Mouse (Mus musculus): ENCODE results near the gene Tceal1. TPM values are rescaled to one million over a fixed set of nuclear protein-coding genes. Genes with fewer than 3 reads are reported as not detected.
"Not testable (repeated sequence)": the region's sequence is repeated elsewhere in the genome, so short reads cannot be mapped to it uniquely, and the experiment has no call there.

The Tceal1 gene
- polyA plus RNA-seq (2015; fragmentation: Nextera tagmentation; extraction: Ambion mirVana), result 11.5 and 12.1 TPM in 2 replicates

DNA sequence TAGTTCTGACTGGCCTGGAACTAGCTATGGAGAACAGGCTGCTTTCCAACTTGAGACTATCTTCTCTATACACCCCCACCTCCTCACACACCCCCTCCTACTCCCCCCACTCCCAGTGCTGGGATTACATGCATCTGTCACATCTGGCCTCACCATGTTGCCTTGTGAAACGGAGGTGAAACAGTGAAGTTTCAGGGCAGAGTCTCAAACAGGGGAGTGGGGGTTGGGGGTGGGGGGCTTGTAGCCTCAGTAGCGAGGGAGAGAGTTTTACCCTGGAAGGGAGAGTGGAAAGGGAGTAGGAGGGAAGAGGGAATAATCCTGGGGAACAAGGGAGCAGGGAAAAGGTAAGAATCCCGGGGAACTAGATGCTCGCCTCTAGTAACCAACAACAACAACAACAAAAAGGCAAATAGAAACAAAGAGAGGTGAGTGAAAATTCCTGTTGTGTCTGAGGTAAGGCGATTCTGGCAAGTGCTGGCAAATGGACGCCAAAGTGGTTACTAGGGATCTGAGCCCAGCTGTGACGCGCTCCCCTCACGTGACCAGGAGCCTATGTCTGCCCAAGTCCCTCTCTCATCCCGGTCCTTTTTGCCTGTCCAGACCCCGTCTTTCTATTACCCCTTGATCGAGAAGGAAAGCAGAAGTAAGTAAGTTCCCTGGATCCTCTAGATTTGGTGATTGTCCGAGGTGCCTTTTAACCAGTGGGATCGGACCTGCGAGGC, at the start of gene Tceal1:
Tceal1 (plus strand) TSS at position 537 of the 722 bp plus-strand sequence.
- ATAC-seq (ENCODE audit: borderline replicate concordance, extremely low read depth, low FRiP score, low TSS enrichment), result peak; percentile 95
- H3K27me3 ChIP-seq, result no peaks in the 10 kb centered on the region
- H3K27ac ChIP-seq, result peak within 1 kb of the TSS; percentile 66
- peak within 1 kb of the TSS; percentile 51 for H3K4me3 ChIP-seq
- WGBS, result 20% methylated on average over 15 of the region's 15 CpGs
- H3K36me3 ChIP-seq, result no peaks in the 10 kb centered on the region
- H3K4me1 ChIP-seq, result no peaks in the 10 kb centered on the region
- H3K9me3 ChIP-seq, result no peaks in the 10 kb centered on the region
- H3K9ac ChIP-seq, result peak within 1 kb of the TSS; percentile 58
- H3K4me2 ChIP-seq, result peak within 1 kb of the TSS; percentile 54

GRCm38 (mm10) chrX:136666281-136666706, 41.5 kb upstream of the Tceal1 start:
- Histone ChIP-seq H3K36me3 (no peaks in the 10 kb centered on the region), H3K9me3 (no peaks in the 10 kb centered on the region), H3K4me3 (peak overlapping the region; percentile 44), H3K4me2 (peak overlapping the region; percentile 66), H3K27ac (no peak overlapping the region), H3K9ac (0 out of 2 replicates have a peak overlapping the region, but pooled peaks have one; percentile 32), H3K27me3 (no peaks in the 10 kb centered on the region), H3K4me1 (no peaks in the 10 kb centered on the region)
- ATAC-seq (ENCODE audit: borderline replicate concordance, extremely low read depth, low FRiP score, low TSS enrichment), result peak; percentile 55
- 26% methylated on average over 13 of the region's 20 CpGs for WGBS

GRCm38 (mm10) chrX:136666762-136667464, 40.9 kb upstream of the Tceal1 start:
- H3K4me3 ChIP-seq, result peak overlapping the region; percentile 44
- H3K27me3 ChIP-seq, H3K36me3 ChIP-seq, H3K9ac ChIP-seq, H3K9me3 ChIP-seq, H3K4me1 ChIP-seq, H3K27ac ChIP-seq: not testable (repeated sequence)
- ATAC-seq (ENCODE audit: borderline replicate concordance, extremely low read depth, low FRiP score, low TSS enrichment), result peak; percentile 35; the same call in 1 of the 2 replicates
- 21% methylated on average over 20 of the region's 24 CpGs for WGBS
- peak overlapping the region; percentile 66 for H3K4me2 ChIP-seq

DNA sequence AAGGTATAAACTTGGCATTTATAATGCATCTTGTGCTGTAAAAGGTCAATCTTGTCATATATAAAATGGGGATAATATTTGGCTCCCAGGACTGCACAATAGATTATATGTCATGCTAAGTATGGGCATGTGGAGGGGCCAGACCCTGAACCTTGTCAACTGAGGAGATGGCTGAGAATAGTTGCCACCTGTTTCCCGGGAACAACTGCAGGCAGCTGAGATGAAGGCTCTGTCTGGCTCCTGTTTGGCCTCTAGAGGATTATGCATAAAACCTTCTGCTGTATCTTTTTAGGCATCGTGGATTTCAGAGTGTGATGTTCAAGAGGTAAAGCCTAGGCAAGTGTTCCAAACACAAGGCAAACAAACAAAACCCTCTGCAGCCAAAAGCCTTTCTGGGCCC, 39.0 kb upstream of the Tceal1 start:
- no peak overlapping the region for H3K27ac ChIP-seq
- H3K4me3 ChIP-seq, result no peak overlapping the region
- no peak overlapping the region for H3K4me2 ChIP-seq
- no peak overlapping the region for H3K9ac ChIP-seq
- H3K4me1 ChIP-seq, result no peaks in the 10 kb centered on the region
- 56% methylated on average over 2 of the region's 2 CpGs for WGBS
- ATAC-seq (ENCODE audit: borderline replicate concordance, extremely low read depth, low FRiP score, low TSS enrichment), result no peak
- H3K36me3 ChIP-seq, result no peaks in the 10 kb centered on the region
- no peaks in the 10 kb centered on the region for H3K9me3 ChIP-seq
- H3K27me3 ChIP-seq, result no peaks in the 10 kb centered on the region

- no peak overlapping the region for H3K4me2 ChIP-seq
- WGBS, result 36% methylated on average over 3 of the region's 3 CpGs
- no peak overlapping the region for H3K9ac ChIP-seq
- no peak overlapping the region for H3K27ac ChIP-seq
- ATAC-seq (ENCODE audit: borderline replicate concordance, extremely low read depth, low FRiP score, low TSS enrichment), result no peak
- no peaks in the 10 kb centered on the region for H3K27me3 ChIP-seq
- H3K36me3 ChIP-seq, result no peaks in the 10 kb centered on the region
- H3K4me3 ChIP-seq, result no peak overlapping the region
- H3K4me1 ChIP-seq, result no peaks in the 10 kb centered on the region
- no peaks in the 10 kb centered on the region for H3K9me3 ChIP-seq
Measured at GRCm38 (mm10) chrX:136680989-136681388, 26.8 kb upstream of the Tceal1 start.

- H3K9ac ChIP-seq; H3K4me2 ChIP-seq; H3K4me1 ChIP-seq; ATAC-seq (ENCODE audit: borderline replicate concordance, extremely low read depth, low FRiP score, low TSS enrichment); H3K27ac ChIP-seq; H3K9me3 ChIP-seq; H3K36me3 ChIP-seq; H3K4me3 ChIP-seq; H3K27me3 ChIP-seq: not testable (repeated sequence)
- 57% methylated on average over 3 of the region's 3 CpGs for WGBS
Measured at GRCm38 (mm10) chrX:136691606-136692293, 16.0 kb upstream of the Tceal1 start.

GRCm38 (mm10) chrX:136692294-136692675, 15.5 kb upstream of the Tceal1 start:
- Histone ChIP-seq H3K9me3 (no peaks in the 10 kb centered on the region), H3K9ac (no peak overlapping the region), H3K4me3 (no peak overlapping the region), H3K27me3 (no peaks in the 10 kb centered on the region), H3K4me1 (no peaks in the 10 kb centered on the region), H3K36me3 (no peaks in the 10 kb centered on the region), H3K4me2 (no peak overlapping the region), H3K27ac (no peak overlapping the region)
- 79% methylated on average over 4 of the region's 4 CpGs for WGBS
- no peak for ATAC-seq (ENCODE audit: borderline replicate concordance, extremely low read depth, low FRiP score, low TSS enrichment)

- ATAC-seq (ENCODE audit: borderline replicate concordance, extremely low read depth, low FRiP score, low TSS enrichment), result no peak
- no peaks in the 10 kb centered on the region for H3K27me3 ChIP-seq
- 72% methylated on average over 5 of the region's 5 CpGs for WGBS
Measured at GRCm38 (mm10) chrX:136693196-136693595, 14.6 kb upstream of the Tceal1 start.

DNA sequence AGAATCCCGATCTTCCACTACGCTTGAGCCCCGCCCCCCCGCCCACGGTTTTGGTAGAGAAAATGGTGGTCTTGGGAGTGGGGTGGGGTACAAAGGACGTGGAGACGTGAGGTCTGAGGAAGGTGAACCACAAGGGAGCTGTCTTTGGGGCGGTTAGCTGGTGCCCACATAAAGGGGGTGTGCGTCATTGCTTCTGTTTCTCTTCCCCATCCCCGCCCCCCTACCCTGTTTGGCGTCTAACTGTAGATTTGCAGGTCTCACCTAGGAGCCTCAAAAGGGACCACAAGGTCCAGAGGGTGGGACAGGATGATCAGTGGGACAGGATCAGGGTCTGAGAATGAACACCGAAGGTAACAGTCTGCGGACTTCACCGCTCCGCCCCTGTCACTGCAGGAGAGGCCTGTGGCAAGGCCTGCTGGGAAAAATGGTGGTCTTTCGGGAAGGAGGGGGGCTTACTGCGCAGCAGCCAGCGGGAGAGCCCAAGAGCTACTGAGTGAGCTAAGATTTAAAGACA, 443 bp downstream of the Tceal1 start:
- Histone ChIP-seq H3K4me2 (peak overlapping the region; percentile 54), H3K27ac (peak overlapping the region; percentile 66), H3K27me3 (no peaks in the 10 kb centered on the region), H3K36me3 (no peaks in the 10 kb centered on the region), H3K4me1 (no peaks in the 10 kb centered on the region), H3K9me3 (no peaks in the 10 kb centered on the region), H3K9ac (peak overlapping the region; percentile 58), H3K4me3 (peak overlapping the region; percentile 51)
- WGBS, result 14% methylated on average over 18 of the region's 18 CpGs
- ATAC-seq (ENCODE audit: borderline replicate concordance, extremely low read depth, low FRiP score, low TSS enrichment), result peak; percentile 87

More at GRCm38 (mm10) chrX:136693196-136693595, 14.6 kb upstream of the Tceal1 start:
- Histone ChIP-seq H3K9ac (no peak overlapping the region), H3K9me3 (no peaks in the 10 kb centered on the region), H3K4me2 (no peak overlapping the region), H3K36me3 (no peaks in the 10 kb centered on the region), H3K27ac (no peak overlapping the region), H3K4me3 (no peak overlapping the region), H3K4me1 (no peaks in the 10 kb centered on the region)

DNA sequence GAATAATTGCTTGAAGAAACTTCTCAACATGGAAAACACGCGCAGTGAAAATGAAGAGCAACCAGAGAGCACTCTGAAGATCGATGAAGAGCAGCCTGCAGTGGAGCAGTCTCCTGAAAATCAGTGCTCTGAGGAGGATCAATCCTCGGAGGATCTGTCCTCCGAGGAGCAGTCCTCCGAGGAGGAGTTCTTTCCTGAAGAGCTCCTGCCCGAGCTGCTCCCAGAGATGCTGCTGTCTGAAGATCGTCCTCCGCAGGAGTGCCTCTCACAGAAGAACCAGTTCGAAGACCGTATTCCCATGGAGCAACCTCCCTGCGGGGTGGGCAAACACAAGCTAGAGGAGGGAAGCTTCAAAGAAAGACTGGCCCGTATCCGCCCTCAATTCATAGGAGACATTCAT, 1.0 kb downstream of the Tceal1 start:
- no peak for ATAC-seq (ENCODE audit: borderline replicate concordance, extremely low read depth, low FRiP score, low TSS enrichment)
- peak overlapping the region; percentile 58 for H3K9ac ChIP-seq
- WGBS, result 19% methylated on average over 14 of the region's 14 CpGs
- H3K4me2 ChIP-seq, result peak overlapping the region; percentile 54
- peak overlapping the region; percentile 66 for H3K27ac ChIP-seq
- no peaks in the 10 kb centered on the region for H3K36me3 ChIP-seq
- H3K4me3 ChIP-seq, result peak overlapping the region; percentile 51
- H3K9me3 ChIP-seq, result no peaks in the 10 kb centered on the region
- H3K27me3 ChIP-seq, result no peaks in the 10 kb centered on the region
- no peaks in the 10 kb centered on the region for H3K4me1 ChIP-seq

DNA sequence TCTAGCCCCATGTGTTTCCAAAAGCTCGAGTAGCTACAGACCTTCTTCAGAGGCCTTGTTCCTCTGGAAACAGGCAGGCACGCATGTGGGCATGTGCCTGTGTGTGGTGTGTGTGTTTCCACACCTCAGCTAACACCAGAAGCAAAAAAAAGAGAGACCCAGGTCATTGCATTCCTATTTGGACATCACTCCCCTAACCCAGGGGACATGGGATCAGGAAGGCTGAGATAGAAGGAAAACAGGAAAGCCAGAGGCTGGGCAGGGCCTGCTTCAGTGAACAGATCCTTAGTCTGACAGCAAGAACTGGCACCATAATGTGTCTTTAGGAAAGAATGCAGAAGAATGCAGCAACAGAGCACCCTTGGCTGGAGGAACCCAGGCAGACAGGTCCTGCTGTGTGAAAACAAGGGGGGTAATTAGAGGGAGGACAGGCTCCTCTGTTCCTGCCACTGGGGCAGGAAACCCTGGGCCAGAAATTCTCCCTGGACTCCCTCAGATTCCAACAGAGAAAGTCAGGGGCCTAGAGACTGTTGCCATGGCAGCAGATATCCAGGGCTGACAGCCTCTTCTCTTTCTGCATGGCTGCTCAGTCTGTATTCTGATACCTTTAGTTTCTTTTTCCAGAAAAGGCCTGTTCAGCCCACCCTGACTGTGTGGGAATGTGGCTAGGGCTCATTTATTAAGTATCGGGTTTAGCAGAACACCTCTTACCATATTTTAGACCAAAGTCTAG, 7.1 kb downstream of the Tceal1 start:
- H3K9ac ChIP-seq; ATAC-seq (ENCODE audit: borderline replicate concordance, extremely low read depth, low FRiP score, low TSS enrichment); H3K4me1 ChIP-seq; H3K4me3 ChIP-seq; H3K27me3 ChIP-seq; H3K9me3 ChIP-seq; H3K4me2 ChIP-seq; H3K36me3 ChIP-seq; H3K27ac ChIP-seq: not testable (repeated sequence)
- WGBS, result 63% methylated on average over 3 of the region's 3 CpGs

Measured in lung, embryonic 15.5 days (tissue).